Mouse (Mus musculus) hindbrain, embryonic 14.5 days (tissue): ENCODE results near the gene Cacna2d2. TPM values are rescaled to one million over a fixed set of nuclear protein-coding genes. Genes with fewer than 3 reads are reported as not detected.

Source experiments
- ATAC-seq: fragments of 200-750 bp; cut with Nextera tagmentation; 2 replicates; pipeline ENCODE4 v1.8.0; 2017; ENCODE audit warnings: moderate number of reproducible peaks, mild to moderate bottlenecking, moderate TSS enrichment, moderate library complexity; ENCODE audit not compliant: low FRiP score
- DNase-seq: peaks from one replicate; pipeline ENCODE4 v3.0.0-alpha.2; 2015; ENCODE audit warnings: low spot score
- H3K27ac ChIP-seq: fragments of 300-500 bp; sonication (generic); 2 replicates; pipeline ENCODE4 v1.5.1; 2014; ENCODE audit warnings: mild to moderate bottlenecking, moderate library complexity
- H3K27me3 ChIP-seq: fragments of 300-500 bp; sonication (generic); 2 replicates; pipeline ENCODE4 v1.6.1; 2014; ENCODE audit warnings: mild to moderate bottlenecking, low read length, mixed read lengths; ENCODE audit not compliant: control insufficient read depth, insufficient read depth
- H3K36me3 ChIP-seq: fragments of 300-500 bp; sonication (generic); replicated peaks from 2 replicates; pipeline ENCODE4 v1.6.1; 2014; ENCODE audit not compliant: control insufficient read depth, insufficient read depth
- H3K4me1 ChIP-seq: fragments of 300-500 bp; sonication (generic); replicated peaks from 2 replicates; pipeline ENCODE4 v1.6.1; 2014; ENCODE audit warnings: antibody characterized with exemption, low read length, mixed read lengths; ENCODE audit not compliant: control insufficient read depth, insufficient read depth
- H3K4me2 ChIP-seq: fragments of 300-500 bp; sonication (generic); replicated peaks from 2 replicates; pipeline ENCODE4 v1.6.1; 2014; ENCODE audit warnings: mild to moderate bottlenecking, moderate library complexity
- H3K4me3 ChIP-seq: fragments of 300-500 bp; sonication (generic); replicated peaks from 2 replicates; pipeline ENCODE4 v1.5.1; 2014; ENCODE audit warnings: mild to moderate bottlenecking, low read length
- H3K9ac ChIP-seq: fragments of 300-500 bp; sonication (generic); 2 replicates; pipeline ENCODE4 v1.6.1; 2014
- H3K9me3 ChIP-seq: fragments of 300-500 bp; sonication (generic); 2 replicates; pipeline ENCODE4 v1.6.1; 2016; ENCODE audit warnings: low read length; ENCODE audit not compliant: control insufficient read depth
- WGBS: fragments of 180-500 bp; shearing (Covaris S2); extraction: QIAGEN DNeasy Blood & Tissue Kit; methylation state at CpG from one replicate; pipeline ENCODE4 v1.1.7; 2014; 5-methylcytosine and 5-hydroxymethylcytosine counted together
- polyA plus RNA-seq: library from polyadenylated mRNA; unstranded; fragments of >200 nt; fragmentation: Nextera tagmentation; extraction: Ambion mirVana; gene quantifications from 2 replicates; pipeline ENCODE4 v1.2.1, GENCODE M21; 2014

Cacna2d2 gene
- polyA plus RNA-seq, 1 experiment from 2014 or later: 7.7 TPM

DNA sequence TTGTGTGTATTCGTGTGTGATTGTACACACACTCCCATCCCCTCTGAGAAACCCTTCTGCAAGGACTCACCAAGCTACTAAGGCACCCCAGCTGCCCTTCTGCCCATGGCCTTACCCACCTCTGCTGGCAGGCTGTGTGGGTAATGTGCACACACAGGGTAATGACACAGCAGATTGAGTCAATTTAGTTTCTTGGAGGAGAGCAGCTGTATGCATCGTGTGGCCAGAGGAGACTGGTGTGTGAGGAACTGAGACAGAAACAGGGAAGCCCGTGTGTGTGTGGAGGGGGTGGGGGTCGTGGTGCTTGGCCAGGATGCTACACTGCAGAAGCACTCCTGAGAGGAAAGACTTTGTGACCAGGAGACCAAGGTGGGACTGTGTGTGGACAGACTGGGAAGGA is 27.0 kb upstream of the Cacna2d2 start:
- Histone ChIP-seq H3K4me1 (peaks cover 28% of the 10 kb centered on the region), H3K27me3 (peaks cover 6% of the 10 kb centered on the region; the same call in 1 of the 2 replicates), H3K9ac (no peak overlapping the region), H3K27ac (no peak overlapping the region), H3K4me2 (no peak overlapping the region), H3K4me3 (no peak overlapping the region), H3K9me3 (no peaks in the 10 kb centered on the region), H3K36me3 (no peaks in the 10 kb centered on the region)
- WGBS: 54% methylated on average over 4 of the region's 4 CpGs
- DNase-seq (no peak), ATAC-seq (no peak)

DNA sequence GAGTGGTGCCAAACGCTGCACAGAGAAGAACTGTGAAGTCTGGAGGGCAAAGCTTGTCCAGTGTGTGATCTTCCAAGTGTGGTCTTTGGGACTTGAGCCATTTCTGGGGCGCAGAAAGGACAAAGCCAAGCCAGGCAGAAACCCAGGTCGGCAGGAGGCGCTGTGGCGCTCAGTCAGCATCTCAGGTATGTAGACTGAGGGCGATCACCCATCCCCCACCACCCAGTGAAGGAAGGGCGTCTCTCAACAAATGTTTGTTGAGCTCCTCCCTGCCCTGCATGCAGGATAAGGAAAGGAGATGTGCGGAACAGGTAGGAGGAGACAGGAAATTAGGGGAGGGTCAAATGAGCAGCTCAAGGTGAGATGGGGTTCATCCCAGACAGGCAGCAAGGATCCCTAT is 24.8 kb upstream of the Cacna2d2 start:
- DNase-seq: no peak

GRCm38 (mm10) chr9:107375451-107375850 is 24.0 kb upstream of the Cacna2d2 start:
- H3K4me2 ChIP-seq: no peak overlapping the region
- ATAC-seq: no peak
- H3K27ac ChIP-seq: no peak overlapping the region
- 14% methylated on average over 5 of the region's 5 CpGs for WGBS
- H3K9ac ChIP-seq: no peak overlapping the region
- H3K9me3 ChIP-seq: no peaks in the 10 kb centered on the region
- peaks cover 30% of the 10 kb centered on the region for H3K4me1 ChIP-seq
- peaks cover 6% of the 10 kb centered on the region; the same call in 1 of the 2 replicates for H3K27me3 ChIP-seq
- H3K36me3 ChIP-seq: no peaks in the 10 kb centered on the region
- DNase-seq: no peak
- H3K4me3 ChIP-seq: no peak overlapping the region

More for the DNA sequence above, 24.8 kb upstream of the Cacna2d2 start:
- no peak overlapping the region for H3K4me2 ChIP-seq
- ATAC-seq: no peak
- 7% methylated on average over 8 of the region's 8 CpGs for WGBS
- H3K4me3 ChIP-seq: no peak overlapping the region
- no peaks in the 10 kb centered on the region for H3K36me3 ChIP-seq
- no peak overlapping the region for H3K9ac ChIP-seq
- no peaks in the 10 kb centered on the region for H3K9me3 ChIP-seq
- H3K4me1 ChIP-seq: peaks cover 38% of the 10 kb centered on the region
- H3K27ac ChIP-seq: no peak overlapping the region
- H3K27me3 ChIP-seq: peaks cover 6% of the 10 kb centered on the region; the same call in 1 of the 2 replicates

DNA sequence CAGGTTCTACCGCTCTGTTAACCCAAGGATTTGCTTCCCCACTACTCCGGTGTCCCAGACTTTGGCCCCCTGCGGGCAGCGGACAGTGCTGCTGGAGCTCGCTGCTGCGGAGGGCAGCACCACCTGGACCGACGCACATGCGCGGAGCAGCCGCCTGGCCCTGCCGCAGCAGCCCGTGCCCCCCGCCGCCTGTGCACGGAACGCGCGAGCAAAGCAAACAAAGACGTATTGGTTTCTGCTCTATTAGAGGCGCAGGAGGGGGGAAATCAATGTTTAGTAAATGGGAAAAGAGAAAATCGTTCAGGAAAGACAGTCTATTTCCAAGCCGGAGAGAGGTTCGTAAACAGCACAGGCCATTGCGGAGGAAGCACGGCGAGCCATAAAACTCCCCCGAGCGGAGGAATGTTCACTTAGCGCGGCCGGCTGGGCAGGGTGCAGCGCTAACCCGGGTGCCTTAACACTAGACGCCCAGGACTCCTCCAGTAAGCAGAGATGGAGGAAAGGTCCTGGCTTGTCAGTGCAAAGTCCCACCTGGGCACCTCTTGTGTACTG is 21.4 kb upstream of the Cacna2d2 start:
- H3K4me1 ChIP-seq: peaks cover 32% of the 10 kb centered on the region
- H3K9me3 ChIP-seq: no peaks in the 10 kb centered on the region
- no peaks in the 10 kb centered on the region for H3K36me3 ChIP-seq
- peak overlapping the region; percentile 54 for H3K4me2 ChIP-seq
- peak overlapping the region; percentile 47 for H3K9ac ChIP-seq
- H3K4me3 ChIP-seq: peak overlapping the region; percentile 28
- DNase-seq (peak; percentile 72), ATAC-seq (peak; percentile 72)
- WGBS: under 1% methylated on average over 35 of the region's 35 CpGs
- peak overlapping the region; percentile 78 for H3K27ac ChIP-seq
- H3K27me3 ChIP-seq: peaks cover 28% of the 10 kb centered on the region; the same call in 1 of the 2 replicates

DNA sequence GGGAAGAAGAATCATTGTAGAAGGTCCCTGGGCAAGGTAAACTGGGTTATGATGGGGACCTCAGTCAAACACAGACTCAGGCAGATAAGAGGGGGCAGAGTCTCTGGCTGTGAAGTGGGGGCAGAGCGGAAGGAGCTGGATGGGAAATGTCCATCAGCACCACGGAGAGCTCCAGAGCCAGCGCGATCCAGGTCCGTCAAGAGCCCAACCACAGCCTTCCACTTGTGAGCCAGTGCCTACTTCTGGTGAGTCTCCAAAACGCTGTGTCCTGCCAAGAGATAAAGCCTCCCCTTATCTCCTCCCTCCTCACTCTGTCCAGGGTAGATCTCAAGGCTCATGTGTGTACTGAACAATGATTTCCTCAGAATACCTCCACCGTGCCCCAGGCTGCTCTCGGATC is 17.7 kb upstream of the Cacna2d2 start:
- DNase-seq (peak; percentile 53), ATAC-seq (no peak)
- Histone ChIP-seq H3K4me1 (peaks cover 21% of the 10 kb centered on the region), H3K9ac (no peak overlapping the region), H3K27me3 (peaks cover 28% of the 10 kb centered on the region; the same call in 1 of the 2 replicates), H3K4me3 (no peak overlapping the region), H3K4me2 (no peak overlapping the region), H3K36me3 (no peaks in the 10 kb centered on the region), H3K9me3 (no peaks in the 10 kb centered on the region), H3K27ac (no peak overlapping the region)
- WGBS: 16% methylated on average over 8 of the region's 8 CpGs

DNA sequence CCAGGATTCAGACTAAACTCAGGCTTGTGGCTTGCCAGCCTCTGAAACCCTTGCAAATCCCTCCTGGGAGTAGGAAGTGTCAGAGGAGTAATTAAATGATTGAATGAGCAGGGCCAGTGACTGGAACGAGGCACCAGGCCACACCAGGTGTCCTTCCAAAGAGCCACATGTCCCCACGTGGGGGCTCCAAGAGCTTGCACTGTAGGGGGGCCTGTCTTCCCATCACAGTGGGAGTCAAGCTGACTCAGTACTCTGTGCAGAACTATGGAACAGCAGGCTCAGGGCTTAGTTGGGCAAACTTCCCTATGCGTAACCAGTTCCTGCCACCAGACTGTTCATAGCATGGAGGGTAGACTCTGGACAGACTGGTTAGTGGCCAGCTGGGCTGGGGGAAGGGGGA is 15.0 kb upstream of the Cacna2d2 start:
- DNase-seq: no peak
- no peak for ATAC-seq
- Histone ChIP-seq H3K9me3 (no peaks in the 10 kb centered on the region), H3K9ac (no peak overlapping the region), H3K4me2 (no peak overlapping the region), H3K27me3 (peaks cover 23% of the 10 kb centered on the region; the same call in 1 of the 2 replicates), H3K4me1 (peaks cover 9% of the 10 kb centered on the region), H3K27ac (no peak overlapping the region), H3K36me3 (no peaks in the 10 kb centered on the region), H3K4me3 (no peak overlapping the region)
- 24% methylated on average over 3 of the region's 3 CpGs for whole genome bisulfite sequencing

DNA sequence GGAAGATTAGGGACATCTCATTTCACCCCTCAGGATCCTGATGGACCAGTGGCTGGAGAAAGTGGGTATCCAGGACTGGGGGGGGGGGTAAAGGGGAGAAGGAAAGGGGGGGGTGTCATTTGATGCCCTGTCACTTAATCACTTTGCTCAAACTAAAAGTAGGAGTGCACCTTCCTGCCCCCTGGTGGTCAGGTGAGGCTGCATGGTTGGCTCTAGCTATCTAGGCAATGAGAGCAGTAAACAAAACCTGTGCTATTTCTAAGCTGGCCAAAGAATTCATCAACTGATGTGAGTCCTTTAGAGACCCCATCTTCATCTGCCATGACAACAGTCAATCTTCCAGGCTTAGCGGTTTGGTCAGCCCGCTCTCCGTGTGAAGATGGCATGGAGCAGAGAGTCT is 12.7 kb upstream of the Cacna2d2 start:
- H3K4me1 ChIP-seq: peaks cover 14% of the 10 kb centered on the region
- H3K27me3 ChIP-seq: peaks cover 13% of the 10 kb centered on the region; the same call in 1 of the 2 replicates
- DNase-seq (no peak), ATAC-seq (no peak)
- H3K4me2 ChIP-seq: no peak overlapping the region
- H3K36me3 ChIP-seq: no peaks in the 10 kb centered on the region
- 65% methylated on average over 3 of the region's 3 CpGs for WGBS
- H3K9me3 ChIP-seq: no peaks in the 10 kb centered on the region
- H3K9ac ChIP-seq: no peak overlapping the region
- no peak overlapping the region for H3K4me3 ChIP-seq
- no peak overlapping the region for H3K27ac ChIP-seq

- Histone ChIP-seq H3K4me2 (no peak overlapping the region), H3K36me3 (no peaks in the 10 kb centered on the region), H3K4me1 (peaks cover 7% of the 10 kb centered on the region; the same call in 1 of the 2 replicates), H3K27me3 (peaks cover 5% of the 10 kb centered on the region; the same call in 1 of the 2 replicates), H3K9ac (no peak overlapping the region), H3K4me3 (no peak overlapping the region), H3K9me3 (no peaks in the 10 kb centered on the region), H3K27ac (no peak overlapping the region)
- WGBS: 89% methylated on average over 3 of the region's 3 CpGs
- ATAC-seq: no peak
- DNase-seq: no peak
These were observed 11.7 kb upstream of the Cacna2d2 start for GRCm38 (mm10) chr9:107387708-107388107.

GRCm38 (mm10) chr9:107388263-107388662 is 11.1 kb upstream of the Cacna2d2 start:
- no peak overlapping the region for H3K27ac ChIP-seq
- peaks cover 7% of the 10 kb centered on the region; the same call in 1 of the 2 replicates for H3K4me1 ChIP-seq
- H3K27me3 ChIP-seq: no peaks in the 10 kb centered on the region
- H3K4me2 ChIP-seq: no peak overlapping the region
- 36% methylated on average over 2 of the region's 2 CpGs for WGBS
- no peak for ATAC-seq
- H3K9me3 ChIP-seq: no peaks in the 10 kb centered on the region
- H3K36me3 ChIP-seq: no peaks in the 10 kb centered on the region
- no peak overlapping the region for H3K9ac ChIP-seq
- H3K4me3 ChIP-seq: no peak overlapping the region
- no peak for DNase-seq
